Mouse (Mus musculus) kidney, adult 2 months (tissue): ENCODE measurements around the gene 2010300C02Rik.

Experiments
- CTCF ChIP-seq: fragments of 200-500 bp; conservative IDR thresholded peaks from 2 replicates; pipeline ENCODE4 v1.5.1; 2011; ENCODE audit warnings: low read depth, mild to moderate bottlenecking, control low read depth, low read length, moderate library complexity, mixed read lengths; ENCODE audit not compliant: insufficient read depth, insufficient read length
- POLR2A ChIP-seq: fragments of 200-500 bp; IDR thresholded peaks from one replicate; pipeline ENCODE4 v1.6.1; 2011; ENCODE audit warnings: low read depth, low read length, control low read depth

DNA sequence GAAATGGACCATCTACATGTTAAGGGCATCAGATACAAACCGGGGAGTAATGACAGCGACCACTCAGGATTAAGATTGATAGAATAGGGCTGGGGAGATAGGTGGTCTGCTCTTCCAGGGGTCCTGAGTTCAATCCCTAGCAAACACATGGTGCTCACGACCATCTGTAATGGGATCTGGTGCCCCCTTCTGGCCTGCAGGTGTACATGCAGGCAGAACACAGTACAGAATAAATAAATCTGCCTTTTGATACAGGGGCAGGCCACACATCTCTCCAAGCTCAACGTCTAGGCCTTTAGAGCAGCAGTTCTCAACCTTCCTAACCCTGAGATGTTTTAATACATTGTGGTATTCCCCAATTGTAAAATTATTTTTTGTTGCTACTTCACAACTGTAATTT lies 85.2 kb downstream of the 2010300C02Rik start:
- TF ChIP-seq POLR2A, result no peak
- TF ChIP-seq CTCF, result peak; percentile 87
